9 mouse cellular contexts compared by ENCODE assay signal in the genomic region with DNA sequence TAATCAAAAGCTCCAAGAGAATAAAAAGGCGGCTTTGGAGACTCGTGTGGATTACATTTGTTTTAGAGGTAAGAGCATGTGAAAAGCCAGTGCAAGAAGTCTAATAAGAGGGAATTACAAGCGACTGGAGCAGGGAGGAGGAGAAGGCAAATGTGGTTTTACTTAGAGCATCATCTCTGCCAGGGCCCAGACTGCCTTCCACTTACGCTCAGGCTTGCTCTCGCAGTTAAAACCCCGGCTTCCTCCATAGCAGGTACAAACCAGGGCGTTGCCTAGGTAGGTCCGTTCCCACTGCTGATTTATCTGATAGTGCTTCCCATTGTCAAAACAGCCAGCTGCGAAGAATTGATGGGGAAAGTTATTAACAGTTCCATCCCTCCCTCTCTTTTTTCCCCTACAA. TPM values are rescaled to one million over a fixed set of nuclear protein-coding genes. Genes with fewer than 3 reads are reported as not detected.
DNase-seq lines count a peak whose midpoint lies in the region; ATAC-seq and TF ChIP-seq lines count a peak whose summit lies in the region.
"Had no signal": no experiment of that assay in that cellular context is flagged by ENCODE, and none has a peak within 500 bp of the region (broad histone marks: within the 10 kb centered on the region; RNA-seq: fewer than 3 reads in every experiment).

No protein-coding gene starts in this region.

- H3K9ac ChIP-seq in lung, embryonic 16.5 days (ENCODE audit: low read length) = peak overlapping the region; percentile 17
- H3K9ac ChIP-seq in stomach, embryonic 14.5 days (replicated peaks; ENCODE audit: low read depth, low read length) = peak overlapping the region; percentile 22

- peaks cover 11% of the 10 kb centered on the region for H3K36me3 ChIP-seq in lung, embryonic 16.5 days (ENCODE audit: control insufficient read depth, insufficient read depth, low read length)
- peaks cover 47% of the 10 kb centered on the region for H3K36me3 ChIP-seq in limb, embryonic 10.5 days
- peaks cover 21% of the 10 kb centered on the region for H3K36me3 ChIP-seq in stomach, embryonic 14.5 days (ENCODE audit: control insufficient read depth, insufficient read depth, low read length)

- H3K9me3 ChIP-seq in lung, embryonic 16.5 days (ENCODE audit: control insufficient read depth, low read length) = no peaks in the 10 kb centered on the region
- no peaks in the 10 kb centered on the region for H3K9me3 ChIP-seq in limb, embryonic 10.5 days (replicated peaks)
- no peaks in the 10 kb centered on the region for H3K9me3 ChIP-seq in stomach, embryonic 14.5 days (ENCODE audit: control insufficient read depth, low read depth, low read length)

- 30% methylated on average over 9 of the region's 9 CpGs for WGBS in lung, embryonic 16.5 days
- 25% methylated on average over 9 of the region's 9 CpGs for WGBS in limb, embryonic 10.5 days
- WGBS in stomach, embryonic 14.5 days = 24% methylated on average over 9 of the region's 9 CpGs

- no peak for DNase-seq in lung, postnatal 14 days
- peak; percentile 53 for DNase-seq in limb, embryonic 10.5 days (ENCODE audit: low spot score)
- no peak for DNase-seq in layer of hippocampus, adult 9-10 months (ENCODE audit: low spot score)
- no peak for DNase-seq in retina, embryonic 14.5 days (ENCODE audit: low spot score)
- no peak for DNase-seq in cerebellum, postnatal 14 days
- DNase-seq: lung, postnatal 10 days had no signal

- peaks cover 15% of the 10 kb centered on the region for H3K4me1 ChIP-seq in lung, embryonic 16.5 days (replicated peaks; ENCODE audit: control insufficient read depth, insufficient read depth, low read length)
- peaks cover 7% of the 10 kb centered on the region; the same call in 1 of the 2 replicates for H3K4me1 ChIP-seq in embryonic fibroblast, embryonic 13.5 days (ENCODE audit: control insufficient read depth, insufficient read depth, low read length)
- H3K4me1 ChIP-seq in limb, embryonic 10.5 days = peaks cover 34% of the 10 kb centered on the region
- H3K4me1 ChIP-seq in stomach, embryonic 14.5 days (ENCODE audit: control insufficient read depth, insufficient read depth, low read length) = peaks cover 11% of the 10 kb centered on the region; the same call in 1 of the 2 replicates

- no peaks in the 10 kb centered on the region for H3K27me3 ChIP-seq in lung, embryonic 16.5 days (ENCODE audit: control insufficient read depth, insufficient read depth, low read depth, low read length)
- no peaks in the 10 kb centered on the region for H3K27me3 ChIP-seq in limb, embryonic 10.5 days (ENCODE audit: low read depth, poor library complexity, severe bottlenecking)
- no peaks in the 10 kb centered on the region for H3K27me3 ChIP-seq in stomach, embryonic 14.5 days (ENCODE audit: control insufficient read depth, insufficient read depth, low read length)

- no peak overlapping the region for H3K27ac ChIP-seq in lung, embryonic 16.5 days (ENCODE audit: low read length)
- peak overlapping the region; percentile 92 for H3K27ac ChIP-seq in embryonic fibroblast, embryonic 13.5 days (ENCODE audit: insufficient read depth, low read length)
- H3K27ac ChIP-seq in limb, embryonic 10.5 days = peak overlapping the region; percentile 98
- no peak overlapping the region for H3K27ac ChIP-seq in stomach, embryonic 14.5 days (ENCODE audit: low read length)

- TF ChIP-seq POLR2A in embryonic fibroblast, embryonic 13.5 days (IDR thresholded peaks at IDR 0.05; ENCODE audit: low read depth, low read length) = peak; percentile 60

- ATAC-seq in lung, embryonic 16.5 days (ENCODE audit: low read depth) = no peak
- ATAC-seq in stomach, embryonic 14.5 days (ENCODE audit: insufficient number of reproducible peaks, insufficient read depth, low FRiP score, low read depth) = no peak

- peak overlapping the region; percentile 90 for H3K4me2 ChIP-seq in lung, embryonic 16.5 days (ENCODE audit: low read depth, low read length)
- H3K4me2 ChIP-seq in stomach, embryonic 14.5 days (replicated peaks; ENCODE audit: low read depth, low read length) = peak overlapping the region; percentile 89

- H3K4me3 ChIP-seq in lung, embryonic 16.5 days (ENCODE audit: low read length) = peak overlapping the region; percentile 80
- peak overlapping the region; percentile 87 for H3K4me3 ChIP-seq in embryonic fibroblast, embryonic 13.5 days (ENCODE audit: insufficient read depth, low read length)
- peak overlapping the region; percentile 84 for H3K4me3 ChIP-seq in limb, embryonic 10.5 days
- peak overlapping the region; percentile 54 for H3K4me3 ChIP-seq in stomach, embryonic 14.5 days (ENCODE audit: low read depth, low read length)

- TF ChIP-seq CTCF in embryonic fibroblast, embryonic 13.5 days (IDR thresholded peaks at IDR 0.05; ENCODE audit: borderline replicate concordance, insufficient read depth, low read length) = no peak

RNA-seq across cellular contexts. Expression of a gene that starts 1.7 kb away (rescaled TPM):
- polyA plus RNA-seq in lung, embryonic 16.5 days (2015; fragmentation: Nextera tagmentation; extraction: Ambion mirVana) = 185 and 189 TPM in 2 replicates
- polyA plus RNA-seq in embryonic fibroblast, embryonic 13.5 days (2011; ENCODE audit: insufficient read length, low read depth, missing spikeins) = 3,197 and 4,910 TPM in 2 replicates
- 129 and 191 TPM in 2 replicates for polyA plus RNA-seq in limb, embryonic 10.5 days (2016; fragmentation: Nextera tagmentation; extraction: Ambion mirVana)
- polyA plus RNA-seq in stomach, embryonic 14.5 days (2014; fragmentation: Nextera tagmentation; extraction: Ambion mirVana) = 182 and 185 TPM in 2 replicates

Comparison
In these comparisons a context has a peak if more than half of its experiments do, and no peak if none do; other contexts are left out.
1. H3K27ac ChIP-seq: peak in embryonic fibroblast, embryonic 13.5 days (single experiment) and limb, embryonic 10.5 days (single experiment); none in lung, embryonic 16.5 days (single experiment) and stomach, embryonic 14.5 days (single experiment).
2. RNA of a gene that starts 1.7 kb away (polyA plus RNA-seq): 3,197 to 4,910 TPM in embryonic fibroblast, embryonic 13.5 days; 129 to 191 TPM in limb, embryonic 10.5 days, 185 to 189 TPM in lung, embryonic 16.5 days and 182 to 185 TPM in stomach, embryonic 14.5 days; every median in the first group is over 10 times any median in the second.
3. Peak in every context shown above with its lines, with median percentiles within 50 percentile points of each other: H3K4me3 ChIP-seq.